Mouse (Mus musculus): Measurements from ENCODE around the gene 4932438H23Rik. TPM values are rescaled to one million over a fixed set of nuclear protein-coding genes. Genes with fewer than 3 reads are reported as not detected.

Gene 4932438H23Rik
- polyA plus RNA-seq, 1 experiment = 0.01 TPM

GRCm38 (mm10) chr16:91043461-91044248, 51.3 kb downstream of the 4932438H23Rik start:
- peaks cover 53% of the 10 kb centered on the region for H3K79me2 ChIP-seq (ENCODE audit: control insufficient read depth, insufficient read depth)
- H3ac ChIP-seq (ENCODE audit: control insufficient read depth, insufficient read length) = peak overlapping the region; percentile 97
- peak overlapping the region; percentile 67 for H3K4me2 ChIP-seq (ENCODE audit: low read depth)
- peaks cover 6% of the 10 kb centered on the region for H3K36me3 ChIP-seq (ENCODE audit: control insufficient read depth, insufficient read depth)
- peaks cover 7% of the 10 kb centered on the region for H3K27me3 ChIP-seq (ENCODE audit: control insufficient read depth, insufficient read depth, insufficient read length)
- no peak for TF ChIP-seq SRF (IDR thresholded peaks at IDR 0.05; ENCODE audit: control insufficient read depth, insufficient read length, low read depth)
- no peak for TF ChIP-seq MYOD1 (IDR thresholded peaks at IDR 0.05; ENCODE audit: control insufficient read depth in 1 of 3, insufficient read length in 2 of 3, low read depth in 2 of 3)
- no peak for TF ChIP-seq POLR2AphosphoS2 (IDR thresholded peaks at IDR 0.05; ENCODE audit: insufficient read length, low read depth)
- TF ChIP-seq MAX (IDR thresholded peaks at IDR 0.05; ENCODE audit: low read depth) = no peak
- TF ChIP-seq CEBPB (IDR thresholded peaks at IDR 0.05; ENCODE audit: insufficient read depth, poor library complexity, severe bottlenecking) = no peak
- peak overlapping the region; percentile 93 for H3K4me3 ChIP-seq

GRCm38 (mm10) chr16:91042640-91043039, 52.3 kb downstream of the 4932438H23Rik start:
- Histone ChIP-seq H3K4me2 (ENCODE audit: low read depth) (peak overlapping the region; percentile 67), H3K36me3 (ENCODE audit: control insufficient read depth, insufficient read depth) (peaks cover 16% of the 10 kb centered on the region), H3K27me3 (ENCODE audit: control insufficient read depth, insufficient read depth, insufficient read length) (no peaks in the 10 kb centered on the region), H3ac (ENCODE audit: control insufficient read depth, insufficient read length) (no peak overlapping the region), H3K4me3 (peak overlapping the region; percentile 93), H3K79me2 (ENCODE audit: control insufficient read depth, insufficient read depth) (peaks cover 60% of the 10 kb centered on the region)
- no peak for TF ChIP-seq MYOG (IDR thresholded peaks at IDR 0.05; ENCODE audit: control insufficient read depth in 1 of 3, insufficient read depth in 1 of 3, insufficient read length in 2 of 3, low read depth in 2 of 3)
- TF ChIP-seq CEBPB (IDR thresholded peaks at IDR 0.05; ENCODE audit: insufficient read depth, poor library complexity, severe bottlenecking) = peak; percentile 55; the same call in 1 of the 2 replicates
- TF ChIP-seq USF1 (IDR thresholded peaks at IDR 0.05; ENCODE audit: low read depth) = no peak
- TF ChIP-seq REST (IDR thresholded peaks at IDR 0.05; ENCODE audit: insufficient read depth, insufficient read length) = no peak
- no peak for TF ChIP-seq E2F4 (IDR thresholded peaks at IDR 0.05; ENCODE audit: insufficient read depth)

- no peak for TF ChIP-seq MAX (IDR thresholded peaks at IDR 0.05; ENCODE audit: low read depth)
- no peak for TF ChIP-seq TCF3 (IDR thresholded peaks at IDR 0.05; ENCODE audit: insufficient read length, low read depth)
- no peak for TF ChIP-seq POLR2AphosphoS2 (IDR thresholded peaks at IDR 0.05; ENCODE audit: insufficient read length, low read depth)
- TF ChIP-seq USF1 (IDR thresholded peaks at IDR 0.05; ENCODE audit: low read depth) = no peak
- H3K36me3 ChIP-seq (ENCODE audit: control insufficient read depth, insufficient read depth) = peaks cover 64% of the 10 kb centered on the region
- H3K27me3 ChIP-seq (ENCODE audit: control insufficient read depth, insufficient read depth, insufficient read length) = no peaks in the 10 kb centered on the region
- H3K4me2 ChIP-seq (ENCODE audit: low read depth) = no peak overlapping the region
- H3ac ChIP-seq (ENCODE audit: control insufficient read depth, insufficient read length) = no peak overlapping the region
- no peak overlapping the region for H3K4me3 ChIP-seq
- H3K79me2 ChIP-seq (ENCODE audit: control insufficient read depth, insufficient read depth) = peaks cover 30% of the 10 kb centered on the region
Observed at GRCm38 (mm10) chr16:91035866-91036265, 59.1 kb downstream of the 4932438H23Rik start.

GRCm38 (mm10) chr16:91030751-91031150, 64.2 kb downstream of the 4932438H23Rik start:
- Histone ChIP-seq H3K27me3 (ENCODE audit: control insufficient read depth, insufficient read depth, insufficient read length) (no peaks in the 10 kb centered on the region), H3K36me3 (ENCODE audit: control insufficient read depth, insufficient read depth) (peaks cover 68% of the 10 kb centered on the region), H3K79me2 (ENCODE audit: control insufficient read depth, insufficient read depth) (no peaks in the 10 kb centered on the region), H3K4me2 (ENCODE audit: low read depth) (no peak overlapping the region), H3ac (ENCODE audit: control insufficient read depth, insufficient read length) (no peak overlapping the region), H3K4me3 (no peak overlapping the region)
- TF ChIP-seq MYOD1 (IDR thresholded peaks at IDR 0.05; ENCODE audit: control insufficient read depth in 1 of 3, insufficient read length in 2 of 3, low read depth in 2 of 3) (no peak), MAX (IDR thresholded peaks at IDR 0.05; ENCODE audit: low read depth) (no peak), MYOG (IDR thresholded peaks at IDR 0.05; ENCODE audit: control insufficient read depth in 1 of 3, insufficient read depth in 1 of 3, insufficient read length in 2 of 3, low read depth in 2 of 3) (no peak), TCF3 (IDR thresholded peaks at IDR 0.05; ENCODE audit: insufficient read length, low read depth) (no peak), USF1 (IDR thresholded peaks at IDR 0.05; ENCODE audit: low read depth) (no peak), E2F4 (IDR thresholded peaks at IDR 0.05; ENCODE audit: insufficient read depth) (no peak), TCF12 (IDR thresholded peaks at IDR 0.05; ENCODE audit: insufficient read depth, poor library complexity, severe bottlenecking) (no peak), CEBPB (IDR thresholded peaks at IDR 0.05; ENCODE audit: insufficient read depth, poor library complexity, severe bottlenecking) (no peak), POLR2AphosphoS2 (IDR thresholded peaks at IDR 0.05; ENCODE audit: insufficient read length, low read depth) (no peak), POLR2A (IDR thresholded peaks at IDR 0.05; ENCODE audit: insufficient read length, low read depth) (no peak), REST (IDR thresholded peaks at IDR 0.05; ENCODE audit: insufficient read depth, insufficient read length) (no peak), SRF (IDR thresholded peaks at IDR 0.05; ENCODE audit: control insufficient read depth, insufficient read length, low read depth) (no peak)

- no peak overlapping the region for H3K4me2 ChIP-seq (ENCODE audit: low read depth)
- H3ac ChIP-seq (ENCODE audit: control insufficient read depth, insufficient read length) = no peak overlapping the region
- TF ChIP-seq E2F4 (IDR thresholded peaks at IDR 0.05; ENCODE audit: insufficient read depth) (no peak), MYOD1 (IDR thresholded peaks at IDR 0.05; ENCODE audit: control insufficient read depth in 1 of 3, insufficient read length in 2 of 3, low read depth in 2 of 3) (no peak), POLR2AphosphoS2 (IDR thresholded peaks at IDR 0.05; ENCODE audit: insufficient read length, low read depth) (no peak), MAX (IDR thresholded peaks at IDR 0.05; ENCODE audit: low read depth) (no peak), USF1 (IDR thresholded peaks at IDR 0.05; ENCODE audit: low read depth) (no peak), SRF (IDR thresholded peaks at IDR 0.05; ENCODE audit: control insufficient read depth, insufficient read length, low read depth) (no peak), POLR2A (IDR thresholded peaks at IDR 0.05; ENCODE audit: insufficient read length, low read depth) (no peak), TCF3 (IDR thresholded peaks at IDR 0.05; ENCODE audit: insufficient read length, low read depth) (no peak), CEBPB (IDR thresholded peaks at IDR 0.05; ENCODE audit: insufficient read depth, poor library complexity, severe bottlenecking) (no peak), MYOG (IDR thresholded peaks at IDR 0.05; ENCODE audit: control insufficient read depth in 1 of 3, insufficient read depth in 1 of 3, insufficient read length in 2 of 3, low read depth in 2 of 3) (no peak), REST (IDR thresholded peaks at IDR 0.05; ENCODE audit: insufficient read depth, insufficient read length) (no peak), TCF12 (IDR thresholded peaks at IDR 0.05; ENCODE audit: insufficient read depth, poor library complexity, severe bottlenecking) (no peak)
- no peaks in the 10 kb centered on the region for H3K79me2 ChIP-seq (ENCODE audit: control insufficient read depth, insufficient read depth)
- H3K4me3 ChIP-seq = no peak overlapping the region
- peaks cover 73% of the 10 kb centered on the region for H3K36me3 ChIP-seq (ENCODE audit: control insufficient read depth, insufficient read depth)
- no peaks in the 10 kb centered on the region for H3K27me3 ChIP-seq (ENCODE audit: control insufficient read depth, insufficient read depth, insufficient read length)
Observed at GRCm38 (mm10) chr16:91029901-91030300, 65.0 kb downstream of the 4932438H23Rik start.

All from myocyte (in vitro differentiated cells).